Mouse (Mus musculus): ENCODE data around the gene Arhgef5. TPM values are rescaled to one million over a fixed set of nuclear protein-coding genes. Genes with fewer than 3 reads are reported as not detected.
"Not testable (repeated sequence)": the region's sequence is repeated elsewhere in the genome, so short reads cannot be mapped to it uniquely, and the experiment has no call there.

The Arhgef5 gene
- polyA plus RNA-seq (2016; fragmentation: Nextera tagmentation; extraction: Ambion mirVana), result 3.3 and 3.4 TPM in 2 replicates

DNA sequence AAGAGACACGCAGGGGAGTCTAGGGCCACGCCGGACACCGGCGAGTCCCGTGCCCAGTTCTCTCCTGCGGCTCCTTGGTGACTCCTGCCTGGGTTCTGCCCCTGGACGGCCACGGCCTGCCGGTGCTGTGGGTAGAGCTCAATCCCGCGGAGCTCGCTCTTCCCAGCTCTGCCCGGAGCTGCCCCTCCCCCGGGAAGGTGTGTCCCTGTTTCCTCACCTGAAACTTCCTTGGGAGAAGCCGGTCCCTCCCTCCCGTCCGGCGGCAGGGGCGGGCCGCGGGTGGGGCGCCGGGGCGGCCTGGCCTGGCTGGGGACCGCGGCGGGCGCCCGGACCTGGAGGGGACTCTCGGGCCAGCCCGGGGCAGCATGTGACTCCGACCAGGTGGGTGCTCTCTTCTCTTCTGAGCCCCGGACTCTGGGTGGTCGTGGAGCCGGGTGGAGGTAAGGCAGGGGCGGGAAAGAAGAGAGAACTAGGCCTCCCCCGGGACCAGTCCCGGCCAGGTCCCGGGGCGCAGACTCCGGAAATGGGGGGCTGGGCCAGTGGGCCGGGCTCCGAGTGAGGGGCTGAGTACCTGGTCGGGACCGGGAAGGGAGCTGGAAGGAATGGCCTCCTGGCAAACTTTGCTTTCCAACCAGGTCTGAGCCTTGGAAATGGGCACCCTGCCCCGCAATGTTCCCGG, at the start of gene Arhgef5:
Gene Arhgef5 (plus strand): TSS at position 220 of the 679 bp plus-strand sequence.
- Histone ChIP-seq H3K36me3 (no peaks in the 10 kb centered on the region), H3K9me3 (no peaks in the 10 kb centered on the region), H3K4me3 (peak within 1 kb of the TSS; percentile 50), H3K9ac (peak within 1 kb of the TSS; percentile 45), H3K4me1 (peaks cover 8% of the 10 kb centered on the region; the same call in 1 of the 2 replicates), H3K27ac (no peak within 1 kb of the TSS), H3K27me3 (replicated peaks) (peaks cover 34% of the 10 kb centered on the region), H3K4me2 (replicated peaks) (peak within 1 kb of the TSS; percentile 92)
- WGBS, result 2% methylated on average over 48 of the region's 48 CpGs
- peak; percentile 77 for ATAC-seq (ENCODE audit: low FRiP score, low read depth)

- not testable (repeated sequence) for ATAC-seq (ENCODE audit: low FRiP score, low read depth); H3K9me3 ChIP-seq; H3K36me3 ChIP-seq; H3K27ac ChIP-seq; H3K4me1 ChIP-seq; H3K4me3 ChIP-seq; H3K9ac ChIP-seq; H3K27me3 ChIP-seq (replicated peaks); H3K4me2 ChIP-seq (replicated peaks)
- 82% methylated on average over 1 of the region's 1 CpGs for WGBS
Observed at GRCm38 (mm10) chr6:43231255-43231654, 34.1 kb upstream of the Arhgef5 start, which contains the start of gene Olfr47. TSS of gene Olfr47 (plus strand) at chr6:43231529.

DNA sequence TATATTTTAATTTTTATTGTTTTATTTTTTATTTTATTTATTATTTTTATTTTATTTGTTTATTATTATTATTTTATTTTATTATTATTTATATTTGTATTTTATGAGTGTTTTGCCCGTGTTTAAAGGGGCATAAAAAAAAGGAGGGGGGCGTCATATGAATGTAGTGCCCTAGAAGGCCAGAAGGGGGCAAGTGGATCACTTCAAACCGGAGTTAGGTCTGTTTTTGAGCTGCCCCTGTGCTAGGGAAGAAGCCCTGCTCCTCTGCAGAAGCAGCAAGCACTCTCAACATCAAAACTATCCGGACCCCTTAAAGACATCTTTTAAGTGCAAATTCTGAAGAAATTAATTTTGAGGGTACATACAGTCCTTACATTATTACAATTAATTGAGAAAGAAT, 23.3 kb upstream of the Arhgef5 start:
- no peak for ATAC-seq (ENCODE audit: low FRiP score, low read depth)
- Histone ChIP-seq H3K27ac (no peak overlapping the region), H3K27me3 (replicated peaks) (no peaks in the 10 kb centered on the region), H3K9ac (no peak overlapping the region), H3K9me3 (no peaks in the 10 kb centered on the region), H3K4me1 (no peaks in the 10 kb centered on the region), H3K4me3 (no peak overlapping the region), H3K4me2 (replicated peaks) (no peak overlapping the region), H3K36me3 (no peaks in the 10 kb centered on the region)
- 13% methylated on average over 4 of the region's 4 CpGs for WGBS

- Histone ChIP-seq H3K27ac (no peak overlapping the region), H3K9me3 (no peaks in the 10 kb centered on the region), H3K36me3 (no peaks in the 10 kb centered on the region), H3K4me2 (replicated peaks) (no peak overlapping the region), H3K4me1 (no peaks in the 10 kb centered on the region), H3K9ac (no peak overlapping the region), H3K4me3 (no peak overlapping the region), H3K27me3 (replicated peaks) (no peaks in the 10 kb centered on the region)
- no peak for ATAC-seq (ENCODE audit: low FRiP score, low read depth)
- 79% methylated on average over 3 of the region's 3 CpGs for WGBS
Observed at GRCm38 (mm10) chr6:43247396-43247795, 18.0 kb upstream of the Arhgef5 start.

- 84% methylated on average over 1 of the region's 1 CpGs for WGBS
- Histone ChIP-seq H3K36me3 (no peaks in the 10 kb centered on the region), H3K4me1 (no peaks in the 10 kb centered on the region), H3K9me3 (no peaks in the 10 kb centered on the region), H3K9ac (no peak overlapping the region), H3K4me2 (replicated peaks) (no peak overlapping the region), H3K4me3 (no peak overlapping the region), H3K27me3 (replicated peaks) (no peaks in the 10 kb centered on the region), H3K27ac (no peak overlapping the region)
- ATAC-seq (ENCODE audit: low FRiP score, low read depth), result no peak
Observed at GRCm38 (mm10) chr6:43252994-43253393, 12.4 kb upstream of the Arhgef5 start.

GRCm38 (mm10) chr6:43254193-43254926, 11.0 kb upstream of the Arhgef5 start:
- WGBS, result 64% methylated on average over 7 of the region's 7 CpGs
- no peak for ATAC-seq (ENCODE audit: low FRiP score, low read depth)
- Histone ChIP-seq H3K9ac (no peak overlapping the region), H3K4me3 (no peak overlapping the region), H3K36me3 (no peaks in the 10 kb centered on the region), H3K27ac (no peak overlapping the region), H3K4me2 (replicated peaks) (no peak overlapping the region), H3K4me1 (no peaks in the 10 kb centered on the region), H3K27me3 (replicated peaks) (no peaks in the 10 kb centered on the region), H3K9me3 (no peaks in the 10 kb centered on the region)

DNA sequence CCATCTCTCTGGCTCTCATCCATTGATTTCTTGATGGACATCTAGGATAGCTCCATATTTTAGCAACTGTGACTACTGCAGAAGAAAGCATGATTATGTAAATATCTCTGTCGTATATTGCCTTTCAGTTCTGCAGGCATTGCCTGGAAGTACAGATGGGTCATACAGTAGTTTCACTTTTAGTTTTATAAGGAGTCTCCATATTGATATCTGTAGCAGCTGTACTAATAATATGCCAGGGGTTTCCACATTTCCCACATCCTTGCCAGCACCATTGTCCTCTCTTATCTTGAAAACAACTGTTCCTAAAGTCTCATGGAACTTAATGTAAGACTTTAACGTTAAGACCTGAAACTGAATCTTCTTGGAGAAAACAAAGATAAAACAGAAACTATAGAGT, 4.6 kb upstream of the Arhgef5 start:
- no peak overlapping the region for H3K27ac ChIP-seq
- peaks cover 19% of the 10 kb centered on the region for H3K27me3 ChIP-seq (replicated peaks)
- no peak for ATAC-seq (ENCODE audit: low FRiP score, low read depth)
- no peaks in the 10 kb centered on the region for H3K9me3 ChIP-seq
- H3K36me3 ChIP-seq, result no peaks in the 10 kb centered on the region
- peaks cover 6% of the 10 kb centered on the region; the same call in 1 of the 2 replicates for H3K4me1 ChIP-seq
- no peak overlapping the region for H3K9ac ChIP-seq
- WGBS, result 74% methylated on average over 2 of the region's 2 CpGs
- no peak overlapping the region for H3K4me2 ChIP-seq (replicated peaks)
- H3K4me3 ChIP-seq, result no peak overlapping the region

DNA sequence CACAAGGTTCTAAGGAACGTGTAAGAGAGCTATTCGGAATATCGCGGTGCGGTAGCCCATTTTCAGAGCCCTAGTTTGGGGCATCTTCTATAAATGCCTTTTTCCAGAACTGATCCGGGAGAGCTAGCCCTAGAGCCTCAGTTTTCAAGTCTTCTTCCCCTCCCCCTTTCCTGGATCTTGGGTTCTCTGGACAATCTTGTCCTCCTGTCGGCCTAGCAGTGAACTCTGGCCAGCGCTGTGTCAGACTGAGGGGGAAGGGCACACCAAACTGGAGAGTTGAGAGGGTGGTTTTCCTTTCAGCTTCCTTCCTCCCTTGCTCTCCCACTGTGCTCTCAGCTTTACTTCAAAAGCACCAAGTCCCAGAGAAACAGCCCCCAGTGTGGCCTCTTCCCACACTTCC, 974 bp downstream of the Arhgef5 start:
- H3K9ac ChIP-seq, result no peak overlapping the region
- 6% methylated on average over 8 of the region's 8 CpGs for WGBS
- H3K4me1 ChIP-seq, result peaks cover 8% of the 10 kb centered on the region; the same call in 1 of the 2 replicates
- 0 out of 2 replicates have a peak, but pooled peaks have one; percentile 18 for ATAC-seq (ENCODE audit: low FRiP score, low read depth)
- H3K36me3 ChIP-seq, result no peaks in the 10 kb centered on the region
- H3K4me3 ChIP-seq, result peak overlapping the region; percentile 50
- H3K9me3 ChIP-seq, result no peaks in the 10 kb centered on the region
- peaks cover 34% of the 10 kb centered on the region for H3K27me3 ChIP-seq (replicated peaks)
- no peak overlapping the region for H3K27ac ChIP-seq
- H3K4me2 ChIP-seq (replicated peaks), result peak overlapping the region; percentile 92

DNA sequence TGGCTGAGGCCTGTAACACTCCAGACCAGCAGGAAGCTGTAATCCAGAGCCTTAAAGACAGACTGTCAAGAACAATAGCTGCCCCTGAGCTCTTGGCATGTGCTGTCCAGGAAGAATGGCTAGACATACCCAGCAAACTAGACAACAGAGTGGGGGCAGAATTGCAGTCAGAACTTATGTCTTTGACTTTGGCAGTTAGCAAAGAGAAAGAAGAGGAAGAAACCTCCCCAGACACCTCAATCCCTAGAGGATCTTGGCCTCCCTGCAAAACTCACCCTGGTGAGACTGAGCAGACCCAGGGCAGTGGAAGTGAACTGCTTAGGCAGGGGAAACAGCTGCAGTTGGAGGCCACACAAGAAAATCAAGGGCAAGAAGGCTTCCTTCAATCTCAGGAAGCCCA, 7.2 kb downstream of the Arhgef5 start:
- no peaks in the 10 kb centered on the region for H3K4me1 ChIP-seq
- no peaks in the 10 kb centered on the region for H3K36me3 ChIP-seq
- no peaks in the 10 kb centered on the region for H3K27me3 ChIP-seq (replicated peaks)
- no peaks in the 10 kb centered on the region for H3K9me3 ChIP-seq
- H3K4me3 ChIP-seq, result no peak overlapping the region
- no peak for ATAC-seq (ENCODE audit: low FRiP score, low read depth)
- H3K9ac ChIP-seq, result no peak overlapping the region
- H3K4me2 ChIP-seq (replicated peaks), result no peak overlapping the region
- H3K27ac ChIP-seq, result no peak overlapping the region

DNA sequence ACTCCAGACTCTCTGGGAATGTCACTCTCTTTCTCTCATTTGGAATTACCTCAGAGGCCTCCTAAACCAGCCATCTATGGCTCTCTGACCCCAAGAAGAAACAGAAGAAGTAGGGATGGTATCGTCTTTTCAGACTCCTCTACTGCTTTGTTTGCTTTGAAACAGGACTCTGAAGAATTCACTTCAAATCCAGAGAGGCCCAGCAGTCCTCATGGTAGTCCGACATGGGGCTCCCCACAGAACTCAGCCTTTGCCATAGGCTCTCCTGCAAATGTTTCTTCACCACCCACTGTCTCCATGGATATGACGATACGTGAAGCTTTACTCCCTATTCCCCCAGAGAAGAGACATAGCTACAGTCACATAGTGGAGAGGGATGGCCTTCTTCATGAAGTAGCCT, 8.7 kb downstream of the Arhgef5 start:
- H3K4me3 ChIP-seq, result no peak overlapping the region
- H3K27ac ChIP-seq, result no peak overlapping the region
- H3K9ac ChIP-seq, result no peak overlapping the region
- 88% methylated on average over 4 of the region's 4 CpGs for WGBS
- H3K4me2 ChIP-seq (replicated peaks), result no peak overlapping the region
- no peaks in the 10 kb centered on the region for H3K36me3 ChIP-seq
- no peaks in the 10 kb centered on the region for H3K27me3 ChIP-seq (replicated peaks)
- ATAC-seq (ENCODE audit: low FRiP score, low read depth), result no peak
- no peaks in the 10 kb centered on the region for H3K4me1 ChIP-seq
- no peaks in the 10 kb centered on the region for H3K9me3 ChIP-seq

GRCm38 (mm10) chr6:43278247-43278646, 12.9 kb downstream of the Arhgef5 start:
- Histone ChIP-seq H3K4me1 (no peaks in the 10 kb centered on the region), H3K36me3 (no peaks in the 10 kb centered on the region), H3K27ac (no peak overlapping the region), H3K27me3 (replicated peaks) (no peaks in the 10 kb centered on the region), H3K4me3 (no peak overlapping the region), H3K9ac (no peak overlapping the region), H3K4me2 (replicated peaks) (no peak overlapping the region), H3K9me3 (no peaks in the 10 kb centered on the region)
- no peak for ATAC-seq (ENCODE audit: low FRiP score, low read depth)

DNA sequence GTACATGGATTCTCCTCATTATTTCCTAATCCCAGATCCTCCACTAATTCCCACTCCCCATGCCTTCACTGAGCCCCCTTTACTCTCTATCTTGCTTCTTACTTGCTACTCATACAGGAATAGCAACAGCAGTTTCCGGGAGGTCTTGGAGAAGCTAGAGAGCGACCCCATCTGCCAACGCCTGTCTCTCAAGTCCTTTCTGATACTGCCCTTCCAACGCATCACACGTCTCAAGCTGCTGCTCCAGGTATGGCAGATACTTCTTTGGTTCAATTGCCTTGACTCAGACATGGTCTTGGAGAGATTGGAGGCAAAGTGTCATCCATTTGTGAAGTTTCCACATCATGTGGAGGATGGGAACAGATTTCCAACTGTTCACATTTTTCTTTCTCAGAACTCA, 15.1 kb downstream of the Arhgef5 start:
- ATAC-seq (ENCODE audit: low FRiP score, low read depth), result no peak
- no peak overlapping the region for H3K4me3 ChIP-seq
- H3K36me3 ChIP-seq, result no peaks in the 10 kb centered on the region
- no peaks in the 10 kb centered on the region for H3K4me1 ChIP-seq
- no peak overlapping the region for H3K27ac ChIP-seq
- H3K27me3 ChIP-seq (replicated peaks), result no peaks in the 10 kb centered on the region
- H3K9me3 ChIP-seq, result no peaks in the 10 kb centered on the region
- no peak overlapping the region for H3K4me2 ChIP-seq (replicated peaks)
- WGBS, result 93% methylated on average over 5 of the region's 5 CpGs
- H3K9ac ChIP-seq, result no peak overlapping the region

DNA sequence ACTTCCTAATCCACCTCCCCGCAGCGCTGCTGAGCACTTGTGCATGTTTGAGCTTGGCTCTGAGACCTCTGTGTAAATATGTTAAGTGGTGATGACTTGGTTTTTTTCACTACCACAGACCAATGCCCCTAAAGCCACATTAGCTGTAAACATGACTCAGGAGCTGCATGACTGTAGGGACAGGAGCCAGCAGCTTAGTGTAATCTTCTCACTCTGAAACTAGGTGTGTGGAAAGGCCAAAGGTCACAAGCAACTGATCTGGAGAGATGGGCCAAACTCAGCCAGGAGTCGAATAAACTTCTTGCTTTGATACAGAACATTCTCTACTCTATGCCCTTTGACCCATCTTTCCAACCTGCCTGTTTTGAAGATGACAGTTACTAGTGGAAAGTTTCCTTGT, 26.7 kb downstream of the Arhgef5 start:
- WGBS, result 88% methylated on average over 3 of the region's 3 CpGs
- H3K4me2 ChIP-seq (replicated peaks), result no peak overlapping the region
- no peaks in the 10 kb centered on the region for H3K9me3 ChIP-seq
- H3K36me3 ChIP-seq, result no peaks in the 10 kb centered on the region
- no peak overlapping the region for H3K4me3 ChIP-seq
- no peak overlapping the region for H3K27ac ChIP-seq
- no peak overlapping the region for H3K9ac ChIP-seq
- ATAC-seq (ENCODE audit: low FRiP score, low read depth), result no peak
- H3K4me1 ChIP-seq, result no peaks in the 10 kb centered on the region
- no peaks in the 10 kb centered on the region for H3K27me3 ChIP-seq (replicated peaks)
